Mouse (Mus musculus) thymus, postnatal 0 days (tissue): ENCODE measurements around the gene Naa80. TPM values are rescaled to one million over a fixed set of nuclear protein-coding genes. Genes with fewer than 3 reads are reported as not detected.

Experiments used
- DNase-seq: peaks from one replicate; pipeline ENCODE4 v3.0.0-alpha.2; 2015; ENCODE audit warnings: low spot score
- polyA plus RNA-seq: library from polyadenylated mRNA; unstranded; fragments of >200 nt; fragmentation: Nextera tagmentation; extraction: Ambion mirVana; gene quantifications from 2 replicates; pipeline ENCODE4 v1.2.1, GENCODE M21; 2015

Naa80 gene
- polyA plus RNA-seq, 1 experiment from 2014 or later, result 18.4 TPM

- DNase-seq, result no peak
These were observed 34.4 kb downstream of the Naa80 start for GRCm38 (mm10) chr9:107612945-107613569.

GRCm38 (mm10) chr9:107615035-107615434 is 36.3 kb downstream of the Naa80 start:
- DNase-seq, result no peak

GRCm38 (mm10) chr9:107617461-107617860 is 38.8 kb downstream of the Naa80 start:
- DNase-seq, result no peak

- DNase-seq, result no peak
These were observed 39.4 kb downstream of the Naa80 start for GRCm38 (mm10) chr9:107618098-107618497.

GRCm38 (mm10) chr9:107618778-107619545 is 40.3 kb downstream of the Naa80 start:
- DNase-seq, result no peak

GRCm38 (mm10) chr9:107619546-107619879 is 40.8 kb downstream of the Naa80 start:
- no peak for DNase-seq

GRCm38 (mm10) chr9:107620954-107621353 is 42.3 kb downstream of the Naa80 start:
- no peak for DNase-seq

GRCm38 (mm10) chr9:107624539-107624938 is 45.9 kb downstream of the Naa80 start:
- peak; percentile 80 for DNase-seq

- DNase-seq, result no peak
These were observed 46.3 kb downstream of the Naa80 start for GRCm38 (mm10) chr9:107624951-107625350.

- no peak for DNase-seq
These were observed 46.9 kb downstream of the Naa80 start for GRCm38 (mm10) chr9:107625351-107626128.

- no peak for DNase-seq
These were observed 47.6 kb downstream of the Naa80 start for GRCm38 (mm10) chr9:107626158-107626843.

GRCm38 (mm10) chr9:107626844-107627277 is 48.2 kb downstream of the Naa80 start:
- DNase-seq, result peak; percentile 88

GRCm38 (mm10) chr9:107627387-107628255 is 48.9 kb downstream of the Naa80 start:
- no peak for DNase-seq

GRCm38 (mm10) chr9:107628721-107629410 is 50.2 kb downstream of the Naa80 start:
- DNase-seq, result no peak

GRCm38 (mm10) chr9:107629411-107629730 is 50.7 kb downstream of the Naa80 start:
- DNase-seq, result peak; percentile 31

- DNase-seq, result peak; percentile 56
These were observed 51.3 kb downstream of the Naa80 start for GRCm38 (mm10) chr9:107629901-107630425.

- no peak for DNase-seq
These were observed 51.9 kb downstream of the Naa80 start for GRCm38 (mm10) chr9:107630576-107630975.

- DNase-seq, result no peak
These were observed 52.7 kb downstream of the Naa80 start for GRCm38 (mm10) chr9:107631311-107631826.

GRCm38 (mm10) chr9:107631861-107632260 is 53.2 kb downstream of the Naa80 start:
- DNase-seq, result no peak

- DNase-seq, result no peak
These were observed 53.8 kb downstream of the Naa80 start for GRCm38 (mm10) chr9:107632478-107632877.
